Mouse (Mus musculus): ENCODE data around the gene Akap13. TPM values are rescaled to one million over a fixed set of nuclear protein-coding genes. Genes with fewer than 3 reads are reported as not detected.

Akap13 gene
- total and polyA plus RNA-seq, 3 experiments: 16.8 to 72.0 (median 64.1) TPM

DNA sequence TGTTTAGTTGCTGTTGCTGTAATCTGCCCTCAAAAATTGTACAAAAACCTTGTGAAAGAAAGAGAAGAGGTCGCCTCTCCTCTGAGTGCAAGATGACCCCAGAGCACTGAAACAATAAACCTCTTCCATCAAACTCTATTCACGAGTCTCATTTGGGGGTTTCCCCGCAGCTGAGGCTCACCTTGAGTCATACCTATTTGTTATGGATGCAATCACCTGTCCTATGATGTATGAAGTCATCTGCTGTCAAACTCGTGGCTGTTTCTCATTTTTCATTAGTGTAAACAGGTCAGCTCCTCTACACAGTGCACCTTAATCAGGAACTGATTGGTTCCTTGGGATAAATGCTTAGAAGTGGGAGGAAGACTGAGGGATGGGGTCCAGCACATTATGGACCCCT is 345.2 kb downstream of the Akap13 start:
- DNase-seq: no peak
- Histone ChIP-seq H3K27ac (no peak overlapping the region), H3K27me3 (ENCODE audit: control insufficient read depth, insufficient read depth, low read length) (no peaks in the 10 kb centered on the region), H3K36me3 (ENCODE audit: control insufficient read depth, insufficient read depth, low read length) (peaks cover 4% of the 10 kb centered on the region; the same call in 1 of the 2 replicates), H3K9ac (ENCODE audit: low read depth, low read length) (no peak overlapping the region), H3K79me2 (replicated peaks; ENCODE audit: control insufficient read depth, insufficient read depth, low read length) (no peaks in the 10 kb centered on the region), H3K4me3 (no peak overlapping the region), H3K4me1 (ENCODE audit: control insufficient read depth, insufficient read depth, low read length) (peaks cover 8% of the 10 kb centered on the region)
- intact Hi-C loops (cut with DNase I): no loop called here
- 84% methylated on average over 4 of the region's 4 CpGs for WGBS
- TF ChIP-seq POLR2A (IDR thresholded peaks at IDR 0.05; ENCODE audit: insufficient read depth, low read depth, low read length) (no peak), CTCF (IDR thresholded peaks at IDR 0.05) (no peak), EP300 (IDR thresholded peaks at IDR 0.05; ENCODE audit: insufficient read depth, low read depth, low read length) (no peak)

DNA sequence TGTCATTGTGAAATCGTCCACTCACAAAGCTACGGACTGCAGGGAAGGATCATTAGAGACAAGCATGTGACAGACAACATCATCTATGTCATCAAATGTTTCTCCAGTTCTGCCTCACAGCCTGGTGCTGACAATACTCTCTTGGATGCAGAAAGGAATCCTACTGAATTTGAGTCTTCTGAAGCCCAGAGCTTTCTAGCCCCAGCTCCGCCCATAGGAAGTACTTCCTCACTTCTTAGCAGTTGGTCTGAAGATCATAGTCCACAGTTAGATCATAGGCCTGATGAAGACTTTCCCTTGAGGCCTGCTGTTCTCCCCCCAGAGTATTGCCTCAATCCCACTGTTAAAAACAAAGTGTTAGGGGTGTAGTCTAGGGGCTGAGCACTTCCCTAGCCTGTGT is 345.7 kb downstream of the Akap13 start:
- Histone ChIP-seq H3K27me3 (ENCODE audit: control insufficient read depth, insufficient read depth, low read length) (no peaks in the 10 kb centered on the region), H3K9ac (ENCODE audit: low read depth, low read length) (no peak overlapping the region), H3K79me2 (replicated peaks; ENCODE audit: control insufficient read depth, insufficient read depth, low read length) (no peaks in the 10 kb centered on the region), H3K4me1 (ENCODE audit: control insufficient read depth, insufficient read depth, low read length) (peaks cover 9% of the 10 kb centered on the region), H3K36me3 (ENCODE audit: control insufficient read depth, insufficient read depth, low read length) (peaks cover under 1% of the 10 kb centered on the region; the same call in 1 of the 2 replicates), H3K27ac (no peak overlapping the region), H3K4me3 (no peak overlapping the region)
- no peak for DNase-seq
- 85% methylated on average over 3 of the region's 3 CpGs for whole genome bisulfite sequencing
- intact Hi-C loops (cut with DNase I): no loop called here
- TF ChIP-seq POLR2A (IDR thresholded peaks at IDR 0.05; ENCODE audit: insufficient read depth, low read depth, low read length) (no peak), EP300 (IDR thresholded peaks at IDR 0.05; ENCODE audit: insufficient read depth, low read depth, low read length) (no peak)

DNA sequence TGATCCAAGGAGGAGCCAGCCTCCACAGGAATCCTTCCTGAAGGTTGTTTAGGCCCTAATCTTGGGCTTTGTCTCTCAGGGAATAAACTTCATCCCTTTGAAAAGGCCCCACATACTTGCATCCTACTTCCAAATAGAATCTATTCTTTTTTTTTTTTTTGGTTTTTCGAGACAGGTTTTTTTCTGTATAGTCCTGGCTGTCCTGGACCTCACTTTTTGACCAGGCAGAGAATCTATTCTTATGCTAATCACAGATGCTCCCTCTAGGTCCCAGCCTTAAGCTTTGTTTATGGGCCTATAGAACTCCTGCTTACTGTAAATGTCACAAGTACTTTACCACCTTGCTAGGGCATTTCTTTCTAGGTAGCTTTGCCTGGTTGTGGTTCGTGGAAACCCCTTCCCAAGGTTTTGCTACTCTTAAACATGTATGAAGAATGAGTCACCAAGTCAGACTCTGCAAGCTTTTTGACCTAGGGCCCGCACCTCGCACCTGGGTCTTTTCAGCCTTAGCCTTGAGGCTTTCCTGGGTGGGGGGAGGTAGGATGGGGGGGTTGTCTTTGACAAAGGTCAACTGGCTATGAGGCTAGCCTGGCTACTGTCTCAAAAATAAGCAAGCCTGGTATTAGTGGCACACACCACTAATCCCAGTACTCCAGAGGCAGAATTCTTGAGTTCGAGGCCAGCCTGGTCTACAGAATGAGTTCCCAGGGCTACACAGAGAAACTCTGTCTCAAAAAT is 346.5 kb downstream of the Akap13 start:
- Histone ChIP-seq H3K27ac (no peak overlapping the region), H3K4me3 (no peak overlapping the region), H3K79me2 (replicated peaks; ENCODE audit: control insufficient read depth, insufficient read depth, low read length) (no peaks in the 10 kb centered on the region), H3K36me3 (ENCODE audit: control insufficient read depth, insufficient read depth, low read length) (peaks cover 3% of the 10 kb centered on the region; the same call in 1 of the 2 replicates), H3K4me1 (ENCODE audit: control insufficient read depth, insufficient read depth, low read length) (peaks cover 6% of the 10 kb centered on the region), H3K9ac (ENCODE audit: low read depth, low read length) (no peak overlapping the region), H3K27me3 (ENCODE audit: control insufficient read depth, insufficient read depth, low read length) (no peaks in the 10 kb centered on the region)
- TF ChIP-seq EP300 (IDR thresholded peaks at IDR 0.05; ENCODE audit: insufficient read depth, low read depth, low read length) (no peak), POLR2A (IDR thresholded peaks at IDR 0.05; ENCODE audit: insufficient read depth, low read depth, low read length) (no peak), CTCF (IDR thresholded peaks at IDR 0.05) (no peak)
- WGBS: 94% methylated on average over 5 of the region's 5 CpGs
- no peak for DNase-seq
- intact Hi-C loops (cut with DNase I): no loop called here

DNA sequence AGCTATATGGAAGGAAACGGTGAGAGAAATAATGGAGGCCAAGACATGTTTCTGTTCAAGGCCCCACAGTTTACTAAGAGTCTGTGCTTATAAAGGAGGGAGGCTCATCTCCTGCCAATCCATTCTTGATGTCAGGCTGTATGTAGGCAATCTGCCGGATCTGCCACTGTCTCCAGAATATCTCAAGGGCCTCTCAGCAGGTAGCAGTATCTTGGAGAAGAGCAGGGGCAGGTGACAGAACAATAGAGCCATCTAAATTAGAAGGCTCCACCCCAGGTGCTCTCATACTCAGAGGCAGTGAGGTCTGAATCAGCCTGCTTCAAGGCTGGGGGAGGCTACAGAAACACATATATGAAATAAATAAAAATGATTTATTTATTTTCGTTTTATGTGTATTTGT is 347.6 kb downstream of the Akap13 start:
- WGBS: 84% methylated on average over 3 of the region's 3 CpGs
- H3K36me3 ChIP-seq (ENCODE audit: control insufficient read depth, insufficient read depth, low read length): peaks cover 3% of the 10 kb centered on the region; the same call in 1 of the 2 replicates
- H3K79me2 ChIP-seq (replicated peaks; ENCODE audit: control insufficient read depth, insufficient read depth, low read length): no peaks in the 10 kb centered on the region
- no peak overlapping the region for H3K4me3 ChIP-seq
- intact Hi-C loops (cut with DNase I): no loop called here
- peaks cover 8% of the 10 kb centered on the region for H3K4me1 ChIP-seq (ENCODE audit: control insufficient read depth, insufficient read depth, low read length)
- no peaks in the 10 kb centered on the region for H3K27me3 ChIP-seq (ENCODE audit: control insufficient read depth, insufficient read depth, low read length)
- no peak overlapping the region for H3K27ac ChIP-seq
- no peak overlapping the region for H3K9ac ChIP-seq (ENCODE audit: low read depth, low read length)
- TF ChIP-seq EP300 (IDR thresholded peaks at IDR 0.05; ENCODE audit: insufficient read depth, low read depth, low read length) (no peak), POLR2A (IDR thresholded peaks at IDR 0.05; ENCODE audit: insufficient read depth, low read depth, low read length) (no peak), CTCF (IDR thresholded peaks at IDR 0.05) (no peak)
- DNase-seq: no peak

Small RNAs within 50 kb of the gene (microRNA-seq; reads per million reads assigned to microRNA genes)
- 0 reads per million in 2 experiments for gene Gm23251

Other genes with a start within 250 kb of the Akap13 start
- gene Sv2b, start 146.3 kb upstream of the Akap13 start, total RNA-seq (2021): under 1 TPM; 0.43 to 0.47 TPM
- 0.23 TPM in 2 replicates for gene Sv2b, start 146.3 kb upstream of the Akap13 start, polyA plus RNA-seq (2012; rRNA removed)

Data from heart, adult 2 months (tissue).